Mouse (Mus musculus) hindbrain, embryonic 11.5 days (tissue): ENCODE measurements around the gene Acsm4. TPM values are rescaled to one million over a fixed set of nuclear protein-coding genes. Genes with fewer than 3 reads are reported as not detected.
"Not testable (repeated sequence)": the region's sequence is repeated elsewhere in the genome, so short reads cannot be mapped to it uniquely, and the experiment has no call there.

ENCODE experiments used
- ATAC-seq: fragments of 200-750 bp; cut with Nextera tagmentation; 2 replicates; pipeline ENCODE4 v1.8.0; 2017; ENCODE audit warnings: mild to moderate bottlenecking, moderate TSS enrichment, moderate library complexity; ENCODE audit not compliant: low FRiP score
- DNase-seq: peaks from one replicate; pipeline ENCODE4 v3.0.0-alpha.2; 2015; ENCODE audit warnings: low spot score
- H3K27ac ChIP-seq: fragments of 300-500 bp; sonication (generic); 2 replicates; pipeline ENCODE4 v1.5.1; 2014; ENCODE audit warnings: mild to moderate bottlenecking, low read depth, low read length
- H3K27me3 ChIP-seq: fragments of 300-500 bp; sonication (generic); 2 replicates; pipeline ENCODE4 v1.6.1; 2014; ENCODE audit warnings: mild to moderate bottlenecking, low read length, moderate library complexity, mixed read lengths; ENCODE audit not compliant: control insufficient read depth, insufficient read depth
- H3K36me3 ChIP-seq: fragments of 300-500 bp; sonication (generic); 2 replicates; pipeline ENCODE4 v1.6.1; 2014; ENCODE audit warnings: mild to moderate bottlenecking, low read length, moderate library complexity, mixed read lengths; ENCODE audit not compliant: control insufficient read depth, insufficient read depth
- H3K4me1 ChIP-seq: fragments of 300-500 bp; sonication (generic); replicated peaks from 2 replicates; pipeline ENCODE4 v1.6.1; 2014; ENCODE audit warnings: low read length, mixed read lengths; ENCODE audit not compliant: control insufficient read depth, insufficient read depth
- H3K4me2 ChIP-seq: fragments of 300-500 bp; sonication (generic); replicated peaks from 2 replicates; pipeline ENCODE4 v1.6.1; 2014; ENCODE audit warnings: mild to moderate bottlenecking, low read depth, low read length
- H3K4me3 ChIP-seq: fragments of 300-500 bp; sonication (generic); 2 replicates; pipeline ENCODE4 v1.5.1; 2014; ENCODE audit warnings: low read depth, low read length
- H3K9ac ChIP-seq: fragments of 300-500 bp; sonication (generic); 2 replicates; pipeline ENCODE4 v1.6.1; 2014; ENCODE audit warnings: low read depth, low read length
- H3K9me3 ChIP-seq: fragments of 300-500 bp; sonication (generic); 2 replicates; pipeline ENCODE4 v1.6.1; 2016; ENCODE audit warnings: low read length; ENCODE audit not compliant: control insufficient read depth
- WGBS: fragments of 180-500 bp; shearing (Covaris S2); extraction: QIAGEN DNeasy Blood & Tissue Kit; methylation state at CpG from one replicate; pipeline ENCODE4 v1.1.7; 2014; 5-methylcytosine and 5-hydroxymethylcytosine counted together
- polyA plus RNA-seq: library from polyadenylated mRNA; unstranded; fragments of >200 nt; fragmentation: Nextera tagmentation; extraction: Ambion mirVana; gene quantifications from 2 replicates; pipeline ENCODE4 v1.2.1, GENCODE M21; 2014

The Acsm4 gene
- polyA plus RNA-seq, 1 experiment from 2014 or later: not detected

DNA sequence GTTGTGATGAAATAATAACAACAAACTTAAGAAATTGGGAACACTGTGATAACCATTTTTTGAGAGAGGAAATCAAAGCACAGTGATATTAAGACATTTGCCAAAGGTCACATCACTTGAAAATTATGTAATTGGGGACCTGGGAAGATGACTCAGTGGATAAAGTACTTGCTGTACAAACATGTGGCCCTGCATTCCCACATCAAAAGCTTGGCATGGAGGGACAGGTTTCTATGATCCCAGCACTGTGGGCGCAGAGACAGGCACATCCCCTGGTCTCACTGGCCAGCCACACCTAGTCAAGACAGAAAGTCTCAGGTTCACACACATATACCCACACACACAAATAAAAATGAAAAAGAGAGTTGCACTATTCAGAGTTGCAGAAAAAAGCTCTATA lies 5.1 kb downstream of the Acsm4 start:
- Histone ChIP-seq H3K36me3 (no peaks in the 10 kb centered on the region), H3K9ac (no peak overlapping the region), H3K4me2 (no peak overlapping the region), H3K4me1 (no peaks in the 10 kb centered on the region), H3K4me3 (no peak overlapping the region), H3K27ac (no peak overlapping the region), H3K9me3 (no peaks in the 10 kb centered on the region), H3K27me3 (no peaks in the 10 kb centered on the region)
- DNase-seq (no peak), ATAC-seq (no peak)
- WGBS: 91% methylated on average over 1 of the region's 1 CpGs

DNA sequence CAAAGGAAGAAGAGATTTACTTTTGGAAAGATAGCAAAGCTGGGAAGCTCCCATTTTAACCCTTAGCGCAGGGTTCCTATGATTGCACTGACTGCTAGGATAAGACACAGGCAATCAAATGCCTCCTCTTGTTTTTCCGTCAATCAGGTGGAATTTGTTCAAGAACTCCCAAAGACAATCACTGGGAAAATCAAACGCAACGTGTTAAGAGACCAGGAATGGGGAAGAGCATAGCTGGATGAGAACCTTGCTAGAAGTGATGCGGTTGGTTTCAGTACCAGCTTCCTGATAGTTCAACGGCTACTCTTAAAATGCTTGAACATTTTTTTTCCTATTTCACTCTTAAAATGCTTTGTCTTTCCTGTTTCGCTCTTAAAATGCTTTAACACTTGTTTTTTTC lies 24.3 kb downstream of the Acsm4 start:
- no peaks in the 10 kb centered on the region for H3K9me3 ChIP-seq
- no peak overlapping the region for H3K4me2 ChIP-seq
- H3K27ac ChIP-seq: no peak overlapping the region
- H3K9ac ChIP-seq: no peak overlapping the region
- 0 out of 2 replicates have a peak, but pooled peaks cover 4% of the 10 kb centered on the region for H3K36me3 ChIP-seq
- WGBS: 92% methylated on average over 7 of the region's 7 CpGs
- no peak overlapping the region for H3K4me3 ChIP-seq
- ATAC-seq: no peak
- no peaks in the 10 kb centered on the region for H3K4me1 ChIP-seq
- H3K27me3 ChIP-seq: no peaks in the 10 kb centered on the region
- no peak for DNase-seq

DNA sequence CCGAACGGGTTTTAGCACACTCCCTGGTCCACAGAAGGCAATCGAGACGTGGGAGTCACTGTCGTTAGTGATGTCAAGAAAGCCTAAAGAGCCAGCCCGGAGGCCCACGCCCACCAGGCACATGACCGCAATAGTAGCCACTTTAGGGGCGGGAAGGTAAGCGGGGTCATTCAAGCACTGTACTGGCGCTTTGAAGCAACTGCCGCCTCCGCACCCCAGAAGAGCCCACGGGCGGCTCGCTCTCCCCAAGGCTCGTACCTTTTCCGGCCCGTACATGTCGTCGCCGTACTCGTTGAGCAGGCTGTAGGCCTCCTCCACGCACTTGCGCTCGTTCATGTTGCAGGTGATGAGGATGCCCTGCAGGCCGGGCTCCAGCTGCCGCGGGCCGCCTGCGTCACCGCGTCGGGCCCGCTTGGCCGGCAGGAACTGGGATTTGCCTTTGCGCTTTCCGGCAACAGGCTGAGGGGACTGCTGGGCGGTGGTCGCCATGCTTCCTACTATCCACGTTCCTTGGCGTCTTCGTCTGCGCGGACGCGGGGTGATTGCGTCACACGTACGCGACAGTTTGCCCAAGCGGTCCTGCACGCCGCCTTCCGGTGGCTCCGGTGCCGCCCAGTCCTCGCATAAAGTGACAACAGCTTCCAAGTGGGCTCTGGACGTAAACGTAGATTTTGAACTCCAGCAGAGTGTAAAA lies 30.6 kb downstream of the Acsm4 start, which contains the start of gene Thumpd1:
Gene Thumpd1, minus strand, starts transcription at position 546 of the 694 bp plus-strand sequence.
- Histone ChIP-seq H3K9me3 (no peaks in the 10 kb centered on the region), H3K4me3 (peak within 1 kb of the TSS; percentile 96), H3K4me1 (no peaks in the 10 kb centered on the region), H3K27ac (no peak within 1 kb of the TSS; the same call in 1 of the 2 replicates), H3K4me2 (peak within 1 kb of the TSS; percentile 86), H3K36me3 (0 out of 2 replicates have a peak, but pooled peaks cover 4% of the 10 kb centered on the region), H3K9ac (peak within 1 kb of the TSS; percentile 89), H3K27me3 (no peaks in the 10 kb centered on the region)
- WGBS: under 1% methylated on average over 60 of the region's 60 CpGs
- ATAC-seq (peak; percentile 96), DNase-seq (peak; percentile 97)

DNA sequence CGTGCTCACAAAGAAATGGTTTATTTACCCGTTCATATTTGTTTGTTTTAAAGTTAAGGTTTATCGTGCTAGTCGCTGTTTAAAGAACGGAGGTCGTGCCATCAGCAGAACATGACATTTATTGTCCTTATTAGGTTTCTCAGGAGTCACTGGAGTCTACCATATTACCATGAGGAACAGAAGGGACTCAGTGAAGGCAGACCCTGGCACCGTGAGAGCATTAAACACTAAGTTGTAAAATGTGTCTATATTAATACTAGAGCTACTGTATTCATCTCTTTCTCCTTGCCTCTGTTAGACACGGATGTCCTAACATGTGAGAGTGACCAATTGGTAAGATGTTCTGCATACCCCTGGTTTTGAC lies 31.1 kb downstream of the Acsm4 start:
- peak overlapping the region; percentile 89 for H3K9ac ChIP-seq
- H3K9me3 ChIP-seq: no peaks in the 10 kb centered on the region
- no peak overlapping the region for H3K27ac ChIP-seq
- peak overlapping the region; percentile 96 for H3K4me3 ChIP-seq
- ATAC-seq: peak; percentile 71
- DNase-seq: no peak
- 17% methylated on average over 8 of the region's 8 CpGs for WGBS
- no peaks in the 10 kb centered on the region for H3K4me1 ChIP-seq
- H3K36me3 ChIP-seq: no peaks in the 10 kb centered on the region
- no peaks in the 10 kb centered on the region for H3K27me3 ChIP-seq
- peak overlapping the region; percentile 86 for H3K4me2 ChIP-seq

DNA sequence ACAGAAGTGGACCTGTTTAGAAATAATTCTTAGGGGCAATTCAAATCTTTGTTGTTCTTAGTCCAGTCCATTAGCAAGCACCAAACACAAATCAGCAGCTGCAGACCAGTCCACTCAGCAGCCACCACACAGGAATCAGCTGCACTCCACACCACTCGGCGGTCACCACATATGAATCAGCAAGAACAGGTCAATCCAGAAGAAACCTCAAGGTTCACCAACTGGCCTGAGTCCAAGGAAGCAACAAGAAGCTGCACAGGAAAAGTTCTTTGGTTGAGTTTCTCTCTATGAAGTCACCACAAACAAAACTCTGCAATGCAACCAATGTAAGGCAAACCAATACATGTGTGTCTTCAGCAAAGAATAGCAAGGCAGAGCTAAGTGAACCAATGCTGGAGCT lies 37.8 kb downstream of the Acsm4 start:
- Histone ChIP-seq H3K36me3 (no peaks in the 10 kb centered on the region), H3K27me3 (no peaks in the 10 kb centered on the region), H3K9me3 (no peaks in the 10 kb centered on the region), H3K9ac (no peak overlapping the region), H3K4me3 (no peak overlapping the region), H3K4me2 (no peak overlapping the region), H3K4me1 (no peaks in the 10 kb centered on the region), H3K27ac (no peak overlapping the region)
- DNase-seq (no peak), ATAC-seq (no peak)
- WGBS: 85% methylated on average over 2 of the region's 2 CpGs

DNA sequence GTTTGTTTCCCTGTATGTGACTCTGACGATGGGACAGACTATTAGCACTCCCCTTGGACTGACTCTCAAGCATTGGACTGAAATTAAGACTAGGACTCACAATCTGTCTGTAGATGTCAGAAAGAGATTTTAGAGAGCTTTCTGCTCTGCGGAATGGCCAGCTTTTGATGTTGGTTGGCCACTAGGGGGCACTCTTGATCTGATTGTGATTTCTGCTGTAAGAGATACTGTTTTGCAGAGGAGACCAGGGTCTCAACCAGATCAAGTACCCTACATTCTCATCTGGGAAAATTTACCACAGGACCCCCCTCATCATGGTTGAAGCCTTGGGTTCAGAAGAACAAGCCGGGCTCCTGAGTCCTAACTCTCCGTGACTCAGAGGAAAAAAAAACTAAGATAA lies 41.4 kb downstream of the Acsm4 start:
- peak; percentile 36 for DNase-seq
- WGBS: 86% methylated on average over 4 of the region's 4 CpGs

DNA sequence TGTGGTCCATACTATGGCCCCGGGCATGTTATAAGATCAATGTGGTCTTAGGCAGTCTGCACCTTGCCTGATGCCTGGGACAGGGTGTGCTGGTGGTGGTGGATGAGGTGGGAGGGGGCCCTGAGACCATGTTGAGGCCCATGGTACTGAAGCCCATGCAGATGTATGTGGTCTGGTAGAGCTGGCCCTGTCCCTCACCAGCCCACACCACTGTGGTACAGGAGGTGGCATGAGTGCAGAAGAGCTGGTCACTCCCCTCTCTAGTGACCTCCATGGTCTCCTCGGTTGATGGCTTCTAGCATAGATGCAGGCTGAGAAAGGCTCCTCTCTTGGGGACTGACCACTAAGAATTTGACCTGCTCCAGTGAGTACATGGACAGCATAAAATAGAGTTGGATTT lies 49.1 kb downstream of the Acsm4 start:
- Histone ChIP-seq H3K9ac (no peak overlapping the region), H3K4me3 (no peak overlapping the region), H3K4me1 (no peaks in the 10 kb centered on the region), H3K4me2 (no peak overlapping the region), H3K36me3 (no peaks in the 10 kb centered on the region), H3K27me3 (no peaks in the 10 kb centered on the region), H3K9me3 (no peaks in the 10 kb centered on the region), H3K27ac (no peak overlapping the region)
- WGBS: 79% methylated on average over 2 of the region's 2 CpGs
- ATAC-seq: 0 out of 2 replicates have a peak, but pooled peaks have one; percentile 17
- no peak for DNase-seq

More for the DNA sequence above, 41.4 kb downstream of the Acsm4 start:
- H3K4me1 ChIP-seq, H3K9me3 ChIP-seq, H3K36me3 ChIP-seq, H3K4me2 ChIP-seq, H3K4me3 ChIP-seq, ATAC-seq, H3K27me3 ChIP-seq, H3K27ac ChIP-seq, H3K9ac ChIP-seq: not testable (repeated sequence)

DNA sequence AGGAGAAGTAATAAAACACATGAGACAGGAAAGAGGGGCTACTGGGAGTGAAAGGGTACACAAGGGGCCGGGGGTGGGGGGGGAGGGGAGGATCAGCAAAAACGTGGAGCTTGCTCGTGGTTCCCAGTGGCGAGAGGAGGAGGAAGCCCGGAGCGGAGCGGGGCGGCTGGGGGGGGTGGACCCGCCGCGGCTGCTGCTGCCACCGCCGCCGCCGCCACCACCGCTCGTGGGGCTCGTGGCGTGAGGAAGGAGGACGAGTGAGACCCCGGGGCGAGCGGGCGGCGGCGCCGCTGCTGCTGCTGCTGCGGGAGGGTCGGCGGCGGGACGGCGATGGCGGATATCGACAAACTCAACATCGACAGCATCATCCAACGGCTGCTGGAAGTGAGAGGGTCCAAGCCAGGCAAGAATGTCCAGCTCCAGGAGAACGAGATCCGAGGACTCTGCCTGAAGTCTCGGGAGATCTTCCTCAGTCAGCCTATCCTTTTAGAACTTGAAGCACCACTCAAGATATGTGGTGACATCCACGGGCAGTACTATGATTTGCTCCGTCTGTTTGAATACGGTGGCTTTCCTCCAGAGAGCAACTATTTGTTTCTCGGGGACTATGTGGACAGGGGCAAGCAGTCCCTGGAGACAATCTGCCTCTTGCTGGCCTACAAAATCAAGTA lies 50.1 kb downstream of the Acsm4 start:
- peak overlapping the region; percentile 39 for H3K4me3 ChIP-seq
- DNase-seq (peak; percentile 25), ATAC-seq (peak; percentile 61; the same call in 1 of the 2 replicates)
- WGBS: 6% methylated on average over 25 of the region's 44 CpGs
- H3K36me3 ChIP-seq, H3K27me3 ChIP-seq, H3K4me1 ChIP-seq, H3K9me3 ChIP-seq, H3K27ac ChIP-seq: not testable (repeated sequence)
- peak overlapping the region; percentile 40; the same call in 1 of the 2 replicates for H3K9ac ChIP-seq
- peak overlapping the region; percentile 37 for H3K4me2 ChIP-seq

DNA sequence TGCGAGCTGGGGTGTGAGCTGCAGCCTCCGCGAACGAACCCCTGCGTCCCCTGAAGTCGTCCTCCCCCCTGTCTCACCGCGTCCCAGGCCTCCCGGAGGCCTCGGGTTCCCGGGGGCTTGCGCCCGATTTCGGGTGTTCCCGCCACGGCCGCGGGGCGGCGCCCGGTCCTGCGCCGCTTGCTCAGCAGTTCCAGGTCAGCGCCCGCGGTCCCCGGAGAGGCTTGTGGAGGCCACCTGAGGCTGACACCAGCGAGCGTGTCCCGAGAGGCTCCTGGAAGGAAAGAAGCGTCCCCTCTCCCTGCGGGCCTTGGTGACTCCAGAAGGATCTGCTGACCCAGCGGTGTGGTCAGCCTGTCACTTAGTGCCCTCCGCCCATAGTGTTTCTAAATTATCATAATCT lies 54.5 kb downstream of the Acsm4 start:
- Histone ChIP-seq H3K27me3 (no peaks in the 10 kb centered on the region), H3K9me3 (no peaks in the 10 kb centered on the region), H3K4me2 (peak overlapping the region; percentile 25), H3K9ac (no peak overlapping the region), H3K27ac (no peak overlapping the region), H3K4me3 (no peak overlapping the region), H3K36me3 (no peaks in the 10 kb centered on the region), H3K4me1 (0 out of 2 replicates have a peak, but pooled peaks cover 2% of the 10 kb centered on the region)
- WGBS: 9% methylated on average over 34 of the region's 34 CpGs
- DNase-seq: peak; percentile 62
- peak; percentile 62 for ATAC-seq
